ENCODE assay signal across 9 mouse cellular contexts in genomic region chr12:35182675-35183074, GRCm38 (mm10).
DNase-seq lines count a peak whose midpoint lies in the region; ATAC-seq and TF ChIP-seq lines count a peak whose summit lies in the region.
"Had no signal": no experiment of that assay in that cellular context is flagged by ENCODE, and none has a peak within 500 bp of the region (broad histone marks: within the 10 kb centered on the region; RNA-seq: fewer than 3 reads in every experiment).

No protein-coding gene starts in this region.

- H3K27ac ChIP-seq in forebrain, postnatal 0 days (ENCODE audit: low read depth, low read length) = no peak overlapping the region
- H3K27ac ChIP-seq in hindbrain, embryonic 13.5 days = no peak overlapping the region

- 10% methylated on average over 3 of the region's 3 CpGs for WGBS in forebrain, postnatal 0 days
- 12% methylated on average over 3 of the region's 3 CpGs for WGBS in hindbrain, embryonic 13.5 days

- peak; percentile 90 for DNase-seq in NIH3T3 (ENCODE audit: low read depth)
- peak; percentile 80 to 86 for DNase-seq in cerebellum, adult 18-20 months
- DNase-seq in forebrain, postnatal 0 days = peak; percentile 91
- peak; percentile 56 for DNase-seq in layer of hippocampus, adult 9-11 months
- DNase-seq in lung, postnatal 25 days (ENCODE audit: low spot score) = peak; percentile 83
- peak; percentile 87 for DNase-seq in retina, postnatal 1 day
- peak; percentile 57 to 73 for DNase-seq in thymus, postnatal 36 days

- H3K4me3 ChIP-seq in forebrain, postnatal 0 days (ENCODE audit: low read depth, low read length) = no peak overlapping the region
- no peak overlapping the region for H3K4me3 ChIP-seq in hindbrain, embryonic 13.5 days
- H3K4me3 ChIP-seq: megakaryocyte, embryonic 14.5 days had no signal

- H3K36me3 ChIP-seq in forebrain, postnatal 0 days (ENCODE audit: insufficient read depth) = no peaks in the 10 kb centered on the region
- no peaks in the 10 kb centered on the region for H3K36me3 ChIP-seq in hindbrain, embryonic 13.5 days

- no peak overlapping the region for H3K9ac ChIP-seq in forebrain, postnatal 0 days
- H3K9ac ChIP-seq in hindbrain, embryonic 13.5 days = no peak overlapping the region

- TF ChIP-seq CTCF in forebrain, postnatal 0 days (IDR thresholded peaks at IDR 0.05; ENCODE audit: low read depth) = peak; percentile 95

- no peaks in the 10 kb centered on the region for H3K9me3 ChIP-seq in forebrain, postnatal 0 days (ENCODE audit: low read length)
- no peaks in the 10 kb centered on the region for H3K9me3 ChIP-seq in hindbrain, embryonic 13.5 days
- H3K9me3 ChIP-seq: megakaryocyte, embryonic 14.5 days had no signal

- peak; percentile 94 for ATAC-seq in forebrain, postnatal 0 days
- ATAC-seq in hindbrain, embryonic 13.5 days (ENCODE audit: low FRiP score) = peak; percentile 91

- no peaks in the 10 kb centered on the region for H3K4me1 ChIP-seq in forebrain, postnatal 0 days (ENCODE audit: insufficient read depth)
- no peaks in the 10 kb centered on the region for H3K4me1 ChIP-seq in hindbrain, embryonic 13.5 days (replicated peaks)

- H3K27me3 ChIP-seq in forebrain, postnatal 0 days (ENCODE audit: insufficient read depth, low read length) = no peaks in the 10 kb centered on the region
- H3K27me3 ChIP-seq in hindbrain, embryonic 13.5 days = no peaks in the 10 kb centered on the region; the same call in 1 of the 2 replicates

- no peak overlapping the region for H3K4me2 ChIP-seq in forebrain, postnatal 0 days (ENCODE audit: low read depth)
- H3K4me2 ChIP-seq in hindbrain, embryonic 13.5 days = no peak overlapping the region
